Mouse (Mus musculus) erythroblast, embryonic 14.5 days (primary cell): ENCODE results near the gene Hsbp1.

Experiments used
- GATA1 ChIP-seq: IDR thresholded peaks from 2 replicates; pipeline ENCODE4 v1.6.1; 2012; ENCODE audit warnings: low read length, inconsistent platforms, mixed read lengths
- TAL1 ChIP-seq: IDR thresholded peaks from 3 replicates; pipeline ENCODE4 v1.6.1; 2012; ENCODE audit warnings: low read length, inconsistent platforms, mixed read lengths

GRCm38 (mm10) chr8:119323215-119323614, 21.1 kb upstream of the Hsbp1 start:
- TF ChIP-seq GATA1 (no peak), TAL1 (no peak)
